Mouse (Mus musculus): Measurements from ENCODE around the gene Kirrel.

The Kirrel gene

GRCm38 (mm10) chr3:87174096-87174768 is at the start of gene Kirrel:
TSS of gene Kirrel (minus strand) at chr3:87174747.
- no peak for DNase-seq

GRCm38 (mm10) chr3:87223636-87224035 is 49.1 kb upstream of the Kirrel start:
- no peak for DNase-seq

- DNase-seq: no peak
Measured at GRCm38 (mm10) chr3:87222346-87222745, 47.8 kb upstream of the Kirrel start.

GRCm38 (mm10) chr3:87215176-87215575 is 40.6 kb upstream of the Kirrel start:
- DNase-seq: no peak

- DNase-seq: peak; percentile 33
Measured at GRCm38 (mm10) chr3:87214221-87214864, 39.8 kb upstream of the Kirrel start.

GRCm38 (mm10) chr3:87206336-87207075 is 32.0 kb upstream of the Kirrel start:
- DNase-seq: no peak

GRCm38 (mm10) chr3:87196637-87197036 is 22.1 kb upstream of the Kirrel start:
- no peak for DNase-seq

GRCm38 (mm10) chr3:87195041-87195440 is 20.5 kb upstream of the Kirrel start:
- no peak for DNase-seq

- DNase-seq: no peak
Measured at GRCm38 (mm10) chr3:87194591-87194990, 20.0 kb upstream of the Kirrel start.

GRCm38 (mm10) chr3:87193756-87194155 is 19.2 kb upstream of the Kirrel start:
- DNase-seq: no peak

GRCm38 (mm10) chr3:87193352-87193751 is 18.8 kb upstream of the Kirrel start:
- no peak for DNase-seq

- DNase-seq: no peak
Measured at GRCm38 (mm10) chr3:87176687-87177086, 2.1 kb upstream of the Kirrel start.

GRCm38 (mm10) chr3:87175438-87175815 is 880 bp upstream of the Kirrel start:
- DNase-seq: no peak

GRCm38 (mm10) chr3:87174769-87175437 is 356 bp upstream of the Kirrel start:
- DNase-seq: no peak

GRCm38 (mm10) chr3:87173486-87174085 is 961 bp downstream of the Kirrel start:
- no peak for DNase-seq

- DNase-seq: no peak
Measured at GRCm38 (mm10) chr3:87173103-87173444, 1.5 kb downstream of the Kirrel start.

- no peak for DNase-seq
Measured at GRCm38 (mm10) chr3:87172351-87173102, 2.0 kb downstream of the Kirrel start.

GRCm38 (mm10) chr3:87171201-87172100 is 3.1 kb downstream of the Kirrel start:
- DNase-seq: no peak

GRCm38 (mm10) chr3:87169402-87170015 is 5.0 kb downstream of the Kirrel start:
- DNase-seq: no peak

GRCm38 (mm10) chr3:87168756-87169155 is 5.8 kb downstream of the Kirrel start:
- no peak for DNase-seq

GRCm38 (mm10) chr3:87167621-87168020 is 6.9 kb downstream of the Kirrel start:
- DNase-seq: no peak

Measured in layer of hippocampus, adult 9-11 months (tissue).